ENCODE assay signal across 10 mouse cellular contexts in the genomic region with DNA sequence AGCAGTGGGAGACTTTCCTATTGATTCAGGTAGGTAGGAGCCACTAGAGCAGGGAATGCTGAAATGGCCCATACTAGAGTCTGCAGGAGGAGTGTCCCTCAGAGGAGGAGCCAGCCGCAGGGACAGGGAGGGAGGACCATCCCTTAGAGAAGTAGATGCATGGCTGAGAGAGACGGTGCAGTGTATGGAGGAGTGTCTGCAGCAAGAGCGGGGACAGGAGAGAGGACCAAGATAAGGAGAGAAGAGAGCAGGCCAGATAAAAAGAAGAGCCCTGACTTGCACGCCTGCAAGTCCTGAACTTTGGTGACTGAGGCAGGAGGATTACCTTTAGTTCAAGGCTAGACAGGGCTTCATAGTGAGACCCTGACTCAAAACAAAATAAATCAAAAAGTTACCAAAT. TPM values are rescaled to one million over a fixed set of nuclear protein-coding genes. Genes with fewer than 3 reads are reported as not detected.
DNase-seq lines count a peak whose midpoint lies in the region; ATAC-seq and TF ChIP-seq lines count a peak whose summit lies in the region.
"Had no signal": no experiment of that assay in that cellular context is flagged by ENCODE, and none has a peak within 500 bp of the region (broad histone marks: within the 10 kb centered on the region; RNA-seq: fewer than 3 reads in every experiment).

No protein-coding gene starts in this region.

- H3K9ac ChIP-seq in embryonic facial prominence, embryonic 13.5 days = 0 out of 2 replicates have a peak overlapping the region, but pooled peaks have one; percentile 27
- H3K9ac ChIP-seq in kidney, embryonic 15.5 days = no peak overlapping the region

- no peak for ATAC-seq in embryonic facial prominence, embryonic 13.5 days (ENCODE audit: insufficient number of reproducible peaks, insufficient read depth, low FRiP score, low TSS enrichment, low read depth)
- no peak for ATAC-seq in kidney, embryonic 15.5 days (replicated peaks; ENCODE audit: low FRiP score)

- no peak overlapping the region for H3K27ac ChIP-seq in embryonic facial prominence, embryonic 13.5 days
- H3K27ac ChIP-seq in embryonic facial prominence, embryonic 10.5 days (replicated peaks) = no peak overlapping the region
- peak overlapping the region; percentile 46 for H3K27ac ChIP-seq in kidney, embryonic 15.5 days
- peak overlapping the region; percentile 20; the same call in 1 of the 2 replicates for H3K27ac ChIP-seq in olfactory bulb, adult 2 months (ENCODE audit: insufficient read depth, low read depth, low read length)
- H3K27ac ChIP-seq: stomach, postnatal 0 days had no signal

- no peak for DNase-seq in embryonic facial prominence, embryonic 10.5 days (ENCODE audit: low spot score)
- no peak for DNase-seq in kidney, postnatal 14 days
- peak; percentile 54 for DNase-seq in testis, postnatal 14 days (ENCODE audit: low spot score)
- DNase-seq in testis, postnatal 10 days (ENCODE audit: low spot score) = no peak
- DNase-seq in urinary bladder, adult 2 months (ENCODE audit: low spot score) = no peak
- DNase-seq: cerebellum, postnatal 25 days had no signal

- no peak overlapping the region for H3K4me2 ChIP-seq in embryonic facial prominence, embryonic 13.5 days
- no peak overlapping the region for H3K4me2 ChIP-seq in kidney, embryonic 15.5 days

- no peak for TF ChIP-seq CTCF in olfactory bulb, adult 2 months (IDR thresholded peaks at IDR 0.05; ENCODE audit: insufficient read depth, low read depth, low read length)

- 70% methylated on average over 4 of the region's 4 CpGs for WGBS in embryonic facial prominence, embryonic 13.5 days
- 77% methylated on average over 4 of the region's 4 CpGs for WGBS in embryonic facial prominence, embryonic 10.5 days
- WGBS in kidney, embryonic 15.5 days = 44% methylated on average over 4 of the region's 4 CpGs
- 48% methylated on average over 4 of the region's 4 CpGs for WGBS in olfactory bulb, adult 2 months

- H3K36me3 ChIP-seq in embryonic facial prominence, embryonic 13.5 days = peaks cover 58% of the 10 kb centered on the region
- H3K36me3 ChIP-seq in embryonic facial prominence, embryonic 10.5 days (replicated peaks) = peaks cover 82% of the 10 kb centered on the region
- H3K36me3 ChIP-seq in kidney, embryonic 15.5 days = peaks cover 52% of the 10 kb centered on the region

- H3K4me3 ChIP-seq in embryonic facial prominence, embryonic 13.5 days = no peak overlapping the region
- H3K4me3 ChIP-seq in embryonic facial prominence, embryonic 10.5 days = no peak overlapping the region
- no peak overlapping the region for H3K4me3 ChIP-seq in kidney, embryonic 15.5 days (replicated peaks)
- no peak overlapping the region for H3K4me3 ChIP-seq in olfactory bulb, adult 2 months (ENCODE audit: insufficient read depth, low read depth, low read length)

- H3K27me3 ChIP-seq in embryonic facial prominence, embryonic 13.5 days = no peaks in the 10 kb centered on the region
- no peaks in the 10 kb centered on the region for H3K27me3 ChIP-seq in embryonic facial prominence, embryonic 10.5 days (replicated peaks; ENCODE audit: low read depth, poor library complexity, severe bottlenecking)
- H3K27me3 ChIP-seq in kidney, embryonic 15.5 days = no peaks in the 10 kb centered on the region

- H3K9me3 ChIP-seq in embryonic facial prominence, embryonic 13.5 days = no peaks in the 10 kb centered on the region
- no peaks in the 10 kb centered on the region for H3K9me3 ChIP-seq in embryonic facial prominence, embryonic 10.5 days
- no peaks in the 10 kb centered on the region for H3K9me3 ChIP-seq in kidney, embryonic 15.5 days (replicated peaks)

- no peak for TF ChIP-seq POLR2A in olfactory bulb, adult 2 months (IDR thresholded peaks at IDR 0.05; ENCODE audit: insufficient read depth, low read depth, low read length)

- peaks cover 40% of the 10 kb centered on the region for H3K4me1 ChIP-seq in embryonic facial prominence, embryonic 13.5 days
- H3K4me1 ChIP-seq in embryonic facial prominence, embryonic 10.5 days = peaks cover 74% of the 10 kb centered on the region
- peaks cover 78% of the 10 kb centered on the region for H3K4me1 ChIP-seq in kidney, embryonic 15.5 days
- H3K4me1 ChIP-seq in olfactory bulb, adult 2 months (ENCODE audit: control insufficient read depth, insufficient read depth, low read length) = peaks cover 69% of the 10 kb centered on the region

RNA-seq across cellular contexts. Expression of gene Arhgef2, which starts 21.3 kb away (rescaled TPM):
- polyA plus RNA-seq in embryonic facial prominence, embryonic 13.5 days (2015; fragmentation: Nextera tagmentation; extraction: Ambion mirVana) = 91.6 and 99.4 TPM in 2 replicates
- polyA plus RNA-seq in embryonic facial prominence, embryonic 10.5 days (2016; fragmentation: Nextera tagmentation; extraction: Ambion mirVana) = 110 and 116 TPM in 2 replicates
- 99.8 and 104 TPM in 2 replicates for polyA plus RNA-seq in kidney, embryonic 15.5 days (2015; fragmentation: Nextera tagmentation; extraction: Ambion mirVana)
- not detected in 2 replicates for polyA plus RNA-seq in olfactory bulb, adult 2 months (2012; ENCODE audit: insufficient read depth, insufficient read length, low replicate concordance, missing spikeins)
- polyA plus RNA-seq in urinary bladder, adult 2 months (2012; rRNA removed) = 47.7 and 57.3 TPM in 2 replicates

RNA-seq across cellular contexts. Expression of gene Rxfp4, which starts 25.8 kb away (rescaled TPM):
- not detected in 2 replicates for polyA plus RNA-seq in embryonic facial prominence, embryonic 13.5 days (2015; fragmentation: Nextera tagmentation; extraction: Ambion mirVana)
- not detected in 2 replicates for polyA plus RNA-seq in embryonic facial prominence, embryonic 10.5 days (2016; fragmentation: Nextera tagmentation; extraction: Ambion mirVana)
- not detected in 2 replicates for polyA plus RNA-seq in kidney, embryonic 15.5 days (2015; fragmentation: Nextera tagmentation; extraction: Ambion mirVana)
- not detected in 2 replicates for polyA plus RNA-seq in olfactory bulb, adult 2 months (2012; ENCODE audit: insufficient read depth, insufficient read length, low replicate concordance, missing spikeins)
- polyA plus RNA-seq in urinary bladder, adult 2 months (2012; rRNA removed) = not detected in 2 replicates

RNA-seq across cellular contexts. Expression of gene Ssr2, which starts 51.4 kb away (rescaled TPM):
- 259 and 274 TPM in 2 replicates for polyA plus RNA-seq in embryonic facial prominence, embryonic 13.5 days (2015; fragmentation: Nextera tagmentation; extraction: Ambion mirVana)
- 229 and 231 TPM in 2 replicates for polyA plus RNA-seq in embryonic facial prominence, embryonic 10.5 days (2016; fragmentation: Nextera tagmentation; extraction: Ambion mirVana)
- polyA plus RNA-seq in kidney, embryonic 15.5 days (2015; fragmentation: Nextera tagmentation; extraction: Ambion mirVana) = 300 and 318 TPM in 2 replicates
- not detected in 2 replicates for polyA plus RNA-seq in olfactory bulb, adult 2 months (2012; ENCODE audit: insufficient read depth, insufficient read length, low replicate concordance, missing spikeins)
- 128 and 150 TPM in 2 replicates for polyA plus RNA-seq in urinary bladder, adult 2 months (2012; rRNA removed)

RNA-seq across cellular contexts. Expression of gene Khdc4, which starts 58.5 kb away (rescaled TPM):
- polyA plus RNA-seq in embryonic facial prominence, embryonic 13.5 days (2015; fragmentation: Nextera tagmentation; extraction: Ambion mirVana) = 92.5 and 106 TPM in 2 replicates
- 98.6 and 105 TPM in 2 replicates for polyA plus RNA-seq in embryonic facial prominence, embryonic 10.5 days (2016; fragmentation: Nextera tagmentation; extraction: Ambion mirVana)
- polyA plus RNA-seq in kidney, embryonic 15.5 days (2015; fragmentation: Nextera tagmentation; extraction: Ambion mirVana) = 95.1 and 102 TPM in 2 replicates
- 301 TPM in 1 of 2 replicates, not detected in the other for polyA plus RNA-seq in olfactory bulb, adult 2 months (2012; ENCODE audit: insufficient read depth, insufficient read length, low replicate concordance, missing spikeins)
- 76.3 and 121 TPM in 2 replicates for polyA plus RNA-seq in urinary bladder, adult 2 months (2012; rRNA removed)

Comparison
In these comparisons a context has a peak if more than half of its experiments do, and no peak if none do; other contexts are left out.
1. H3K27ac ChIP-seq: peak in kidney, embryonic 15.5 days (single experiment) and olfactory bulb, adult 2 months (single experiment); none in embryonic facial prominence, embryonic 13.5 days (single experiment) and embryonic facial prominence, embryonic 10.5 days (single experiment).